Mouse (Mus musculus) forebrain, embryonic 12.5 days (tissue): ENCODE measurements around the gene Muc20. TPM values are rescaled to one million over a fixed set of nuclear protein-coding genes. Genes with fewer than 3 reads are reported as not detected.

Experiments used
- ATAC-seq: fragments of 200-750 bp; cut with Nextera tagmentation; 2 replicates; pipeline ENCODE4 v1.8.0; 2017; ENCODE audit warnings: moderate TSS enrichment; ENCODE audit not compliant: low FRiP score
- H3K27ac ChIP-seq: fragments of 300-500 bp; sonication (generic); 2 replicates; pipeline ENCODE4 v1.5.1; 2016; ENCODE audit warnings: mild to moderate bottlenecking
- H3K27me3 ChIP-seq: fragments of 300-500 bp; sonication (generic); 2 replicates; pipeline ENCODE4 v1.6.1; 2016; ENCODE audit warnings: mild to moderate bottlenecking
- H3K36me3 ChIP-seq: fragments of 300-500 bp; sonication (generic); replicated peaks from 2 replicates; pipeline ENCODE4 v1.6.1; 2016; ENCODE audit warnings: mild to moderate bottlenecking
- H3K4me1 ChIP-seq: fragments of 300-500 bp; sonication (generic); 2 replicates; pipeline ENCODE4 v1.6.1; 2016
- H3K4me2 ChIP-seq: fragments of 300-500 bp; sonication (generic); 2 replicates; pipeline ENCODE4 v1.6.1; 2016; ENCODE audit warnings: mild to moderate bottlenecking, moderate library complexity
- H3K4me3 ChIP-seq: fragments of 300-500 bp; sonication (generic); replicated peaks from 2 replicates; pipeline ENCODE4 v1.5.1; 2016; ENCODE audit warnings: mild to moderate bottlenecking
- H3K9ac ChIP-seq: fragments of 300-500 bp; sonication (generic); 2 replicates; pipeline ENCODE4 v1.6.1; 2016; ENCODE audit warnings: mild to moderate bottlenecking
- H3K9me3 ChIP-seq: fragments of 300-500 bp; sonication (generic); 2 replicates; pipeline ENCODE4 v1.6.1; 2016
- WGBS: fragments of 180-500 bp; shearing (Covaris S2); methylation state at CpG from one replicate; pipeline ENCODE4 v1.1.7; 2016; 5-methylcytosine and 5-hydroxymethylcytosine counted together
- polyA plus RNA-seq: library from polyadenylated mRNA; unstranded; fragments of >200 nt; fragmentation: Nextera tagmentation; extraction: Ambion mirVana; gene quantifications from 2 replicates; pipeline ENCODE4 v1.2.1, GENCODE M21; 2016

The Muc20 gene
- polyA plus RNA-seq, 1 experiment from 2014 or later: not detected

DNA sequence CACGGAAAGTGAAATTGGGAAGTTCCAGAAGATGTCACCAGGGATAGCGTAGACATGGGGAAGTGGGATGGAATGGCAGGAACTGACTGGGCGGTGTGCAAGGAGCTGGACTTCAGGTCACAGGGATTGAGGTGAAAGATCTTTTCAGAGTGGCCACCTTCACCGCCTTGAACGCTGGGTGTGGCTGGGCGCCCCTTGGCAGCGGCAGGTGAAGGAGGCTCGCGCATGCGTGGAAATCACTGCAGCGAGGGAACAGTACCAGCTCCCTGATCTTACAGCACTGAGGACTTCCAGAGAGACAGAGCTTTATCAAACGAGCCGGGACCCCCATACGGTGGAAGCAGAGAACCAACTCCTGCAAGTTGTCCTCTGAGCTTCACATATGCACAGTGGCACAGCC lies 17.3 kb upstream of the Muc20 start:
- Histone ChIP-seq H3K27me3 (peaks cover 8% of the 10 kb centered on the region; the same call in 1 of the 2 replicates), H3K4me3 (peak overlapping the region; percentile 29), H3K4me2 (peak overlapping the region; percentile 56), H3K27ac (no peak overlapping the region), H3K4me1 (peaks cover 11% of the 10 kb centered on the region; the same call in 1 of the 2 replicates), H3K9ac (peak overlapping the region; percentile 36; the same call in 1 of the 2 replicates), H3K9me3 (no peaks in the 10 kb centered on the region), H3K36me3 (no peaks in the 10 kb centered on the region)
- no peak for ATAC-seq
- WGBS: 29% methylated on average over 14 of the region's 14 CpGs

DNA sequence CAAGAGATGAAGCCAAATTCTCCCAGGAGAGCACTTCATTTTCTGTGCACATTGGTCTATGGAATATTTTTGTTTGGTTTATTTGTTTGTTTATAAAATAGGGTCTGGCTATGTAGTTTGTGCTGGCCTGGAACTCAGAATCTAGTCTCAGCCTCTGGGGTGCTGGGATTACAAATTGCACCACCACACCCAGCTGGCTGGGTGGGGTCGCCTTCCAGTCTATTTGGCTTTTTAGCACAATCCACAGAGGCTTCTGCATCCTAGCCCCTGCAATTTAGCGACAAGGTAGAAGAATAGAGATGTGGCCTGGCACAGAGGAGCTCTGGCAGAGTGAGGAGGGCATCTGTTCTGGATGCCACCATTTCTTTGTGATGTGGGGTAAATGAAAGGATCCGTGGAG lies 16.5 kb upstream of the Muc20 start:
- H3K27me3 ChIP-seq: peaks cover 8% of the 10 kb centered on the region; the same call in 1 of the 2 replicates
- H3K4me2 ChIP-seq: no peak overlapping the region
- WGBS: 67% methylated on average over 3 of the region's 3 CpGs
- peaks cover 11% of the 10 kb centered on the region; the same call in 1 of the 2 replicates for H3K4me1 ChIP-seq
- ATAC-seq: no peak
- no peak overlapping the region for H3K4me3 ChIP-seq
- H3K27ac ChIP-seq: no peak overlapping the region
- H3K36me3 ChIP-seq: no peaks in the 10 kb centered on the region
- no peaks in the 10 kb centered on the region for H3K9me3 ChIP-seq
- H3K9ac ChIP-seq: no peak overlapping the region

DNA sequence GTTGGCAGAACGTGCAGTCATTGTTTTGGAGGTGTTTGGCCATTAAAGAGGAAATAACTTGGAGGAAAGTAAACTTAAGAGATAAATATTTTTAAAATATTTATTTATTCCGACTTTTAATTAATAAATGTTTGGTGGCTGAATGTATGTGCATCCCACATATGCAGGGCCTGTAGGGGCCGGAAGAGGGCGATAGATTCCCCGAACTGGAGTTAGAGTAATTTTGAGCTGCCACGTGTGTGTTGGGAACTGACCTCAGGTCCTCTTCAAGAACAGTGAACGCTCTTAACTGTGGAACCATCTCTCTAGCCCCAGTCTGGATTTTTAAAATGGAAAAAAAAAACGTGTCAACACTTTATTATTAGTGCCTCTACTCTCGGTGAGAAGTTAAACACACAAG lies 16.1 kb upstream of the Muc20 start:
- 54% methylated on average over 9 of the region's 9 CpGs for WGBS
- no peak overlapping the region for H3K27ac ChIP-seq
- no peak overlapping the region for H3K4me2 ChIP-seq
- peaks cover 11% of the 10 kb centered on the region; the same call in 1 of the 2 replicates for H3K4me1 ChIP-seq
- H3K27me3 ChIP-seq: peaks cover 8% of the 10 kb centered on the region; the same call in 1 of the 2 replicates
- no peak overlapping the region for H3K9ac ChIP-seq
- H3K4me3 ChIP-seq: no peak overlapping the region
- H3K9me3 ChIP-seq: no peaks in the 10 kb centered on the region
- ATAC-seq: no peak
- no peaks in the 10 kb centered on the region for H3K36me3 ChIP-seq

DNA sequence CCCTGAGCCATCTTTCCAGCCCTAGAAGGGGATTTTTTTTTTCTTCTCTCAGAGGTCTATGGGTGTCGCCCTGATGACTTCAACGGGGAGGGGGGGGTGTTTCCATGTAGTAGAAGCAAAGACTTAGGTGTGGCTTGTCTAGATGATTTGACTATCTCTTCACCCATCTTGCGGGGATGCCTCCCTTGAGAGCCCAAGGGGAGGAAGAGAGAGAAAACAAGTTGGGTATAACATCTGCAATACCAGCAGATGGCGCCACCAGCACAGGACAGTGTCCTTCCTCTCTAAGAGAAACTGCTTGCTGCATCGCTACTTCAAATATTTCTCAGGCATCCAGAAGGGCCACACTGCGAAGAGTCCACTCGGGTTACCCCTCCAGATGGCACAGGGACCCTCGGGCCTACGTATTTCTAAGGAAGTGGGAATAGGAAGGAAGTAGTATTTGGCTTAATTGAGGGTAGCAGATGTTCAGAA lies 15.7 kb upstream of the Muc20 start:
- WGBS: under 1% methylated on average over 9 of the region's 9 CpGs
- Histone ChIP-seq H3K4me1 (peaks cover 12% of the 10 kb centered on the region; the same call in 1 of the 2 replicates), H3K4me3 (no peak overlapping the region), H3K27ac (no peak overlapping the region), H3K9me3 (no peaks in the 10 kb centered on the region), H3K4me2 (no peak overlapping the region), H3K9ac (no peak overlapping the region), H3K27me3 (peaks cover 8% of the 10 kb centered on the region; the same call in 1 of the 2 replicates), H3K36me3 (no peaks in the 10 kb centered on the region)
- 0 out of 2 replicates have a peak, but pooled peaks have one; percentile 49 for ATAC-seq

DNA sequence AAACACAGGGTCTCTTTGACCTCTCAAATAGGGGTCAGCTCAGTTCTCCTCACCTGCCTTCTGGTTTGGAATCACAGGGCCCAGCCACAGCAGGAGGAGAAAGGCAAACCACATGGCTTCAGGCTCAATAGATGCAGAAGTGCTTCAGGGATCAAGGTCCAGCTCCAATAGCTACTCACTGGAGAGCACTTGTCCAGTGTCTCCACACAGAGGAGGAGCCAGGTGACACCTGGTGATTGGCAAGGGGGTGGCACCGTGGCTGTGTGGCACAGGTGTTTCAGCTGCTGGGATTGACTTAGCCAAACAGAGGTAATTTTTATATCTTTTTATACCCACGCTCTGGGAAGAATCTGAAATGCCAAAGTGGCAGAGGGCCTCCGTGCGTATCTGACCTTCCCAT lies 13.1 kb upstream of the Muc20 start, which contains the start of gene Smbd1:
Gene Smbd1, minus strand, starts transcription at position 157 of the 400 bp plus-strand sequence.
- H3K4me2 ChIP-seq: no peak within 1 kb of the TSS
- no peak within 1 kb of the TSS for H3K27ac ChIP-seq
- H3K9ac ChIP-seq: no peak within 1 kb of the TSS
- no peak within 1 kb of the TSS for H3K4me3 ChIP-seq
- peaks cover 25% of the 10 kb centered on the region for H3K4me1 ChIP-seq
- 94% methylated on average over 4 of the region's 4 CpGs for WGBS
- peaks cover 8% of the 10 kb centered on the region; the same call in 1 of the 2 replicates for H3K27me3 ChIP-seq
- H3K9me3 ChIP-seq: no peaks in the 10 kb centered on the region
- H3K36me3 ChIP-seq: no peaks in the 10 kb centered on the region
- no peak for ATAC-seq

- Histone ChIP-seq H3K9ac (no peak overlapping the region), H3K4me2 (no peak overlapping the region), H3K36me3 (no peaks in the 10 kb centered on the region), H3K27ac (no peak overlapping the region; the same call in 1 of the 2 replicates), H3K4me1 (peaks cover 24% of the 10 kb centered on the region), H3K27me3 (no peaks in the 10 kb centered on the region), H3K4me3 (no peak overlapping the region), H3K9me3 (no peaks in the 10 kb centered on the region)
- WGBS: 54% methylated on average over 8 of the region's 8 CpGs
- ATAC-seq: no peak
These were observed 10.4 kb upstream of the Muc20 start for GRCm38 (mm10) chr16:32807408-32808185.

- ATAC-seq: no peak
These were observed 7.9 kb upstream of the Muc20 start for GRCm38 (mm10) chr16:32805151-32805550.

GRCm38 (mm10) chr16:32803901-32804300 lies 6.7 kb upstream of the Muc20 start:
- no peaks in the 10 kb centered on the region for H3K27me3 ChIP-seq
- no peak overlapping the region for H3K27ac ChIP-seq
- no peak overlapping the region for H3K9ac ChIP-seq
- no peaks in the 10 kb centered on the region for H3K36me3 ChIP-seq
- no peak for ATAC-seq
- no peaks in the 10 kb centered on the region for H3K9me3 ChIP-seq
- 63% methylated on average over 5 of the region's 5 CpGs for WGBS
- peaks cover 25% of the 10 kb centered on the region for H3K4me1 ChIP-seq
- H3K4me3 ChIP-seq: no peak overlapping the region
- H3K4me2 ChIP-seq: no peak overlapping the region

More at GRCm38 (mm10) chr16:32805151-32805550, 7.9 kb upstream of the Muc20 start:
- no peaks in the 10 kb centered on the region for H3K36me3 ChIP-seq
- H3K4me2 ChIP-seq: no peak overlapping the region
- no peak overlapping the region for H3K27ac ChIP-seq
- peaks cover 25% of the 10 kb centered on the region for H3K4me1 ChIP-seq
- no peak overlapping the region for H3K9ac ChIP-seq
- 84% methylated on average over 7 of the region's 7 CpGs for WGBS
- H3K27me3 ChIP-seq: no peaks in the 10 kb centered on the region
- no peak overlapping the region for H3K4me3 ChIP-seq
- H3K9me3 ChIP-seq: no peaks in the 10 kb centered on the region

DNA sequence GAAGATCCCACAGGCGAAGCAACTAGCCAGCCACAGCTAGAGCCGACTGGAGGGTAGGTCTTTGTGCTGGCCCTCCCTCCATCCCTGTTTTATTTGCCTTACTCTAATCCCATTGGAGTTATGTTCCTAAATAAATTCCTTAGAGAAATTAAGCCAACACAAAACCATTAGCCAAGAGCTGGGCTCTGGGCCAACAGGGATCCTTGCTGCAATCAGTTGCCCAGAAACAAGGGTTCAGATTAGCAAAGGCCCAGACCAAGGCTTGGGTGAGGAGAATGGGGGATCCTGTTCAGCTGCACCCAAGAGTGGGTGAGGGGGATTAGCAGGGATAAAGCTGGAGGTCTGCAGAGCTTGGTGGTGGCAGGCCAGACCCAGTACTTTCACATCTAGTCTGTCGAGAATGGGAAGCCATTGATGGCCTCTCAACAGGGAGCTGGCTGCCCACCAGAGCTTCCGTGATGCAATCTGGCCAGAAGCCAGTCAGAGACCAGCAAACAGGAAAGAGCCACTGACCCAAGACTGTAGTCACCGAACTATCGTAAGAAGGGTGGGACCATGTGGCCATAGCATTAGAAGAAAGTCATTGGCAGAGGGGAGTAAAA lies 6.1 kb upstream of the Muc20 start:
- no peaks in the 10 kb centered on the region for H3K9me3 ChIP-seq
- peak overlapping the region; percentile 26; the same call in 1 of the 2 replicates for H3K27ac ChIP-seq
- H3K4me1 ChIP-seq: peaks cover 25% of the 10 kb centered on the region
- H3K36me3 ChIP-seq: no peaks in the 10 kb centered on the region
- 56% methylated on average over 6 of the region's 6 CpGs for WGBS
- H3K4me2 ChIP-seq: no peak overlapping the region
- no peak overlapping the region for H3K9ac ChIP-seq
- H3K4me3 ChIP-seq: no peak overlapping the region
- H3K27me3 ChIP-seq: no peaks in the 10 kb centered on the region
- ATAC-seq: peak; percentile 46; the same call in 1 of the 2 replicates

DNA sequence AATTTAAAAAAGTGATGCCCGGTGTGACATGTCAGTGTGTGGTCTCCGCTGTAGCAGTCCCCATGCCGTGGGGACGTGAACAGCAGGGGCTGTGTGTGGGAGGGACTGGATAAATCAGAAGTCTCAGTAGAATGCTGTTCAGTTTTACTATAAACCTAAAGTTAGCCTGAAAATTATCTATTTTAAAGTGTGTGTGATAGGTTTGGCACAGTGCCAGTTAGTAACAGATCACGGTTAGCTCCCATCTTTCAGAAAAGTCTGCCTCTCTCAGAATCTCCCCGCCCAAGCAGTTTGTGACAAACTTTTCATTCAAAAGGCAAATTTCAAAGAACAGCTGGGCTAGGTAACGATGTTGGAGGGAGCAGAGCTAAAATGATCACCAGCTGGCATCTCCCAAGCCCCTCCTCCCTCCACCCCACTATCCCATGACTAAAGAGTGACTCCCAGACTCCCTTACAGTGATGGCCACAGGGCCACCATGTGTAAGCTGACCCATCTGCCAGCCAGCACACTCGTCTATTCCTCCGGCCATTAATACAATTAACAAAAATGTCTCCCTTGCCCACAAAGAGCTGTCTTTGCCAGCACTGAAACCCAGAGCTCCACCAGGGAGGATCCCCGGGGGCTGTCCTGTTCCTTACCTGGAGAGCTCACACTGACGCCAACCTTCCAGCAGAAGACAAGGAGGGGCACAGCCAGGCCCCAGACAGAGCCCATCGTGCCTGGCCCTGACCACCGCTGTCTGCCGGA lies 384 bp downstream of the Muc20 start:
- Histone ChIP-seq H3K27ac (no peak overlapping the region), H3K9ac (no peak overlapping the region), H3K4me2 (no peak overlapping the region), H3K4me3 (no peak overlapping the region), H3K4me1 (no peaks in the 10 kb centered on the region), H3K27me3 (no peaks in the 10 kb centered on the region), H3K9me3 (no peaks in the 10 kb centered on the region), H3K36me3 (no peaks in the 10 kb centered on the region)
- WGBS: 74% methylated on average over 14 of the region's 14 CpGs
- no peak for ATAC-seq

DNA sequence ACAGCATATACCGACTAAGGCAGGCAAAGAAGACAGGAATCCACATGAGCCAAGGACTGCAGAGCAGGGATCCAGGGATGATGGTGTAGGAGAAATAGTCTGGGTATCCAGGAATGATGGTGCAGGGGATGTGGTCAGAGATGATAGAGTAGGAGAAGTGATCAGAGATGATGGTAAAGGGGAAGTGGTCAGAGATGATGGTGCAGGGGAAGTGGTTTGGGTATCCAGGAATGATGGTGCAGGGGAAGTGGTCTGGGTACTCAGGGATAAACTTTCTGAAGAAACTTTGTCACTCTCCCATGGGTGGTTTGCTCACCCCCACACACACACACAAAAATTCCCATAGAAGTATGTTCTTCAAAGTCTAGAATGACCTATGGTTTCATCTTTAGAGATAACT lies 2.1 kb downstream of the Muc20 start:
- Histone ChIP-seq H3K4me3 (no peak overlapping the region), H3K36me3 (no peaks in the 10 kb centered on the region), H3K4me2 (no peak overlapping the region), H3K27me3 (no peaks in the 10 kb centered on the region), H3K4me1 (no peaks in the 10 kb centered on the region), H3K9me3 (no peaks in the 10 kb centered on the region), H3K9ac (no peak overlapping the region), H3K27ac (no peak overlapping the region)
- no peak for ATAC-seq
- 85% methylated on average over 1 of the region's 1 CpGs for WGBS

GRCm38 (mm10) chr16:32790056-32790455 lies 7.2 kb downstream of the Muc20 start:
- Histone ChIP-seq H3K4me2 (no peak overlapping the region), H3K27me3 (no peaks in the 10 kb centered on the region), H3K4me3 (no peak overlapping the region), H3K36me3 (no peaks in the 10 kb centered on the region), H3K9ac (no peak overlapping the region), H3K9me3 (no peaks in the 10 kb centered on the region), H3K4me1 (0 out of 2 replicates have a peak, but pooled peaks cover under 1% of the 10 kb centered on the region), H3K27ac (no peak overlapping the region)
- no peak for ATAC-seq
- WGBS: 88% methylated on average over 5 of the region's 5 CpGs
